18 mouse cellular contexts compared by ENCODE assay signal in the genomic region with DNA sequence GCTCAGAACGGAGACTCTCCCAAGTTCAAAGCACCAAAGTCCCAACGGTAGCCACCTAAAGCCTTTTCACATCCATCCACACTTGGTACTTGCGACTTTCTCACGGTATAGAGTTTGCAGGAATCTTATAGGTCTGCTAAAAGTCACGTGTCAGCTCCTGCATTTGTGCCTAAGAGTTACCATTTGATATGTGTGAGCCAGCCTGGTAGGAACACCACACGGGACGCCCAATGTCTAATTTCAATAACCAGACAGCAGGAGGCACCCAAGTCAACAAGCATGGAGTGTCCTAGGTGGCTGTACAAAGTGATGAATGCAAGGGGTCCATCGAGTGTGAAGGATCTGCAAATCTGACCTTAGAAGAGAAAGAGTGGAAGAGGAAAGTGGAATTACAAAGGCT.
DNase-seq lines count a peak whose midpoint lies in the region; ATAC-seq and TF ChIP-seq lines count a peak whose summit lies in the region.
"Had no signal": no experiment of that assay in that cellular context is flagged by ENCODE, and none has a peak within 500 bp of the region (broad histone marks: within the 10 kb centered on the region; RNA-seq: fewer than 3 reads in every experiment).

No protein-coding gene starts in this region.

- 86% methylated on average over 8 of the region's 8 CpGs for WGBS in hindbrain, postnatal 0 days
- WGBS in hindbrain, embryonic 10.5 days = 89% methylated on average over 8 of the region's 8 CpGs
- 87% methylated on average over 8 of the region's 8 CpGs for WGBS in neural tube, embryonic 13.5 days

- H3K27me3 ChIP-seq in hindbrain, postnatal 0 days (ENCODE audit: insufficient read depth, low read length) = no peaks in the 10 kb centered on the region
- no peaks in the 10 kb centered on the region for H3K27me3 ChIP-seq in hindbrain, embryonic 10.5 days (ENCODE audit: insufficient read depth, poor library complexity, severe bottlenecking)
- no peaks in the 10 kb centered on the region for H3K27me3 ChIP-seq in neural tube, embryonic 13.5 days
- H3K27me3 ChIP-seq: embryonic facial prominence, embryonic 12.5 days; liver, embryonic 15.5 days; megakaryocyte, embryonic 14.5 days; Patski had no signal

- no peak overlapping the region for H3K4me2 ChIP-seq in hindbrain, postnatal 0 days (ENCODE audit: low read depth, low read length)
- no peak overlapping the region for H3K4me2 ChIP-seq in neural tube, embryonic 13.5 days
- H3K4me2 ChIP-seq: embryonic facial prominence, embryonic 12.5 days; liver, embryonic 15.5 days had no signal

- H3K9ac ChIP-seq in hindbrain, postnatal 0 days (replicated peaks; ENCODE audit: low read length) = no peak overlapping the region
- H3K9ac ChIP-seq in neural tube, embryonic 13.5 days = no peak overlapping the region
- H3K9ac ChIP-seq: embryonic facial prominence, embryonic 12.5 days; liver, embryonic 15.5 days had no signal

- ATAC-seq in hindbrain, postnatal 0 days = no peak
- no peak for ATAC-seq in neural tube, embryonic 13.5 days (ENCODE audit: low read depth)
- ATAC-seq: Patski had no signal

- H3K27ac ChIP-seq in gastrocnemius, adult 2 months = 0 out of 2 replicates have a peak overlapping the region, but pooled peaks have one; percentile 16
- H3K27ac ChIP-seq in hindbrain, postnatal 0 days = 0 out of 2 replicates have a peak overlapping the region, but pooled peaks have one; percentile 58
- no peak overlapping the region for H3K27ac ChIP-seq in hindbrain, embryonic 10.5 days
- H3K27ac ChIP-seq in neural tube, embryonic 13.5 days (replicated peaks) = 0 out of 2 replicates have a peak overlapping the region, but pooled peaks have one; percentile 49
- H3K27ac ChIP-seq: embryonic facial prominence, embryonic 12.5 days; heart, embryonic 10.5 days; liver, embryonic 15.5 days had no signal

- H3K9me3 ChIP-seq in hindbrain, postnatal 0 days (ENCODE audit: low read length) = no peaks in the 10 kb centered on the region
- H3K9me3 ChIP-seq in hindbrain, embryonic 10.5 days = no peaks in the 10 kb centered on the region
- no peaks in the 10 kb centered on the region for H3K9me3 ChIP-seq in neural tube, embryonic 13.5 days
- H3K9me3 ChIP-seq: embryonic facial prominence, embryonic 12.5 days; heart, embryonic 10.5 days; liver, embryonic 15.5 days had no signal

- no peak overlapping the region for H3K4me3 ChIP-seq in gastrocnemius, adult 2 months
- no peak overlapping the region for H3K4me3 ChIP-seq in hindbrain, postnatal 0 days (ENCODE audit: low read length)
- no peak overlapping the region for H3K4me3 ChIP-seq in hindbrain, embryonic 10.5 days
- H3K4me3 ChIP-seq in neural tube, embryonic 13.5 days = no peak overlapping the region
- H3K4me3 ChIP-seq: embryonic facial prominence, embryonic 12.5 days; heart, embryonic 10.5 days; liver, embryonic 15.5 days; megakaryocyte, embryonic 14.5 days had no signal

- TF ChIP-seq CTCF in gastrocnemius, adult 2 months (IDR thresholded peaks at IDR 0.05) = peak; percentile 12; the same call in 1 of the 2 replicates
- no peak for TF ChIP-seq CTCF in hindbrain, postnatal 0 days (IDR thresholded peaks at IDR 0.05; ENCODE audit: low read depth)

- H3K4me1 ChIP-seq in hindbrain, postnatal 0 days (ENCODE audit: insufficient read depth, low read length) = no peaks in the 10 kb centered on the region
- no peaks in the 10 kb centered on the region for H3K4me1 ChIP-seq in hindbrain, embryonic 10.5 days (replicated peaks)
- peaks cover 4% of the 10 kb centered on the region; the same call in 1 of the 2 replicates for H3K4me1 ChIP-seq in neural tube, embryonic 13.5 days (replicated peaks)
- H3K4me1 ChIP-seq: embryonic facial prominence, embryonic 12.5 days; liver, embryonic 15.5 days had no signal

- H3K36me3 ChIP-seq in hindbrain, postnatal 0 days (ENCODE audit: insufficient read depth, low read length) = no peaks in the 10 kb centered on the region
- H3K36me3 ChIP-seq in hindbrain, embryonic 10.5 days = no peaks in the 10 kb centered on the region
- H3K36me3 ChIP-seq in neural tube, embryonic 13.5 days = no peaks in the 10 kb centered on the region
- H3K36me3 ChIP-seq: embryonic facial prominence, embryonic 12.5 days; liver, embryonic 15.5 days had no signal

- no peak for DNase-seq in gastrocnemius, adult 2 months
- DNase-seq in gastrocnemius, postnatal 25 days = no peak
- DNase-seq in hindbrain, postnatal 0 days (ENCODE audit: low spot score) = no peak
- DNase-seq in hindbrain, embryonic 10.5 days (ENCODE audit: low spot score) = no peak
- no peak for DNase-seq in neural tube, embryonic 10.5 days (ENCODE audit: extremely low spot score, low spot score)
- no peak for DNase-seq in kidney, adult 11 months
- DNase-seq: adrenal gland, postnatal 36 days; B cell, adult 2 months; cerebellum, adult 2 months; kidney, postnatal 14 days; lung, postnatal 10 days; thymus, postnatal 4 days had no signal

- intact Hi-C loops in gastrocnemius, adult 2 months (cut with DNase I) = no loop called here
